Mouse (Mus musculus) cerebellum, adult 2 months (tissue): ENCODE measurements at regions not wholly inside any gene's neighbourhood (a gene's known extent, or its start where the extent isn't known, plus 50 kb on each side); places are given as distances from the start of the nearest gene placed in this dataset.

Source experiments
- CTCF ChIP-seq: fragments of 200-500 bp; IDR thresholded peaks from 2 replicates; pipeline ENCODE4 v1.5.1; 2011; ENCODE audit warnings: low read depth, mild to moderate bottlenecking, control low read depth, low read length, moderate library complexity, borderline replicate concordance; ENCODE audit not compliant: insufficient read depth
- POLR2A ChIP-seq: fragments of 200-500 bp; IDR thresholded peaks from 2 replicates; pipeline ENCODE4 v1.6.1; 2011; ENCODE audit warnings: low read length, control low read depth, borderline replicate concordance; ENCODE audit not compliant: insufficient read depth

DNA sequence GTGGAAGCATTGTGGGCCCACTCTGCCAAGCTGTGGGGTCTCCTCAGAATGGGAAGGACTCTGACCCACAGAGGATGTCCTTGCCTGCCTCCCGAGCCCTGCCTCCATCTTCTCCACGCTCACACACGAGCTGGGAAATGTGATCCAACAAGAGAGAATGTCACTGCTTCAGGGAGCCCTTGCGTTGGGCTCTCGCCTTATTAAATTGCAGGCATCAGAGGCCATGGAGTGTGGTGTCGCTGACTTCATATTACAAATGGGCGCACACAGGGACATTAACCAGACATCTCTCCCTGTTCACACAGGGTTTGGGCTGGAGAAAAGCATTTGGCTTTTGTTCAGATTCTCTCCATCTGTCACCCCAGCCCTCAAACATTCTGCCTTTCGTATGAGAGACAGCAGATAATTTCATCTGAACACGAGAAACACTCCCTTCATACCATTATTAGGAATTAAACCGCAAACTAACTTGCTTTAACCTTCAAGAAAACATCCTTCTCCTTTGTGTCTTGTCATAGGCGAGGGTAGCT lies 179.2 kb downstream of the Ackr3 start:
- no peak for TF ChIP-seq POLR2A
- TF ChIP-seq CTCF, result no peak
